Mouse (Mus musculus) macrophage (primary cell): Measurements from ENCODE around the gene Gm8994. TPM values are rescaled to one million over a fixed set of nuclear protein-coding genes. Genes with fewer than 3 reads are reported as not detected.

Source experiments
- H3K27ac ChIP-seq: fragments of 350-480 bp; formaldehyde crosslinking; 2 replicates; pipeline ENCODE4 v1.9.0; 2021
- H3K36me3 ChIP-seq: fragments of 350-480 bp; formaldehyde crosslinking; 2 replicates; pipeline ENCODE4 v1.9.0; 2021; ENCODE audit errors: inconsistent target
- H3K4me3 ChIP-seq: fragments of 350-480 bp; formaldehyde crosslinking; 2 replicates; pipeline ENCODE4 v1.9.0; 2021; ENCODE audit errors: inconsistent target
- H3K79me2 ChIP-seq: fragments of 350-480 bp; formaldehyde crosslinking; 2 replicates; pipeline ENCODE4 v1.9.0; 2021; ENCODE audit errors: inconsistent target
- WGBS: methylation state at CpG from one replicate; pipeline ENCODE4 v1.1.7; 2026; ENCODE audit warnings: inconsistent platforms; ENCODE audit not compliant: missing documents; 5-methylcytosine and 5-hydroxymethylcytosine counted together
- polyA plus RNA-seq: library from polyadenylated mRNA; stranded (reverse); fragments of 250-400 nt; gene quantifications from 3 replicates; pipeline ENCODE4 v1.2.4, GENCODE M21; 2018; ENCODE audit warnings: inconsistent platforms

Gm8994 gene
- polyA plus RNA-seq, 1 experiment from 2014 or later, result not detected

DNA sequence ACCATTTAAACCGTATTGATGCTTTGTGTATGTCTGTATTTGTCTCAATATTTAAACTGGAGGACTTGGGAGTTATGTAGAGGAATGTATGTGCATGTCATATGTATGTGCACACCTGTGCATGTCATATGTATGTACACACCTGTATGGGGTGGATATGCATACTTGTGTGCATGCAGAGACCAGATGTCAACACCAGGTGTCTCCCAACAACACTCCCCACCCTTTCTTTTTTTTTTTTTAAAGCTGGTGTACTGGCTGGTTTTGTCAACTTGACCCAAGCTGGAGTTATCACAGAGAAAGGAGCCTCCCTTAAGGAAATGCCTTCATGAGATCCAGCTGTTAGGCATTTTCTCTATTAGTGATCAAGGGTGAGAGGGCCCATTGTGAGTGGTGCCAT is 13.8 kb downstream of the Gm8994 start:
- no peak overlapping the region for H3K27ac ChIP-seq
- no peaks in the 10 kb centered on the region for H3K36me3 ChIP-seq
- no peak overlapping the region for H3K4me3 ChIP-seq
- no peaks in the 10 kb centered on the region for H3K79me2 ChIP-seq
- WGBS, result 89% methylated on average over 1 of the region's 1 CpGs

- WGBS, result 37% methylated on average over 7 of the region's 7 CpGs
- Histone ChIP-seq H3K79me2 (no peaks in the 10 kb centered on the region), H3K36me3 (no peaks in the 10 kb centered on the region), H3K27ac (no peak overlapping the region), H3K4me3 (no peak overlapping the region)
Observed at GRCm38 (mm10) chr6:136343868-136344267, 16.5 kb downstream of the Gm8994 start.

DNA sequence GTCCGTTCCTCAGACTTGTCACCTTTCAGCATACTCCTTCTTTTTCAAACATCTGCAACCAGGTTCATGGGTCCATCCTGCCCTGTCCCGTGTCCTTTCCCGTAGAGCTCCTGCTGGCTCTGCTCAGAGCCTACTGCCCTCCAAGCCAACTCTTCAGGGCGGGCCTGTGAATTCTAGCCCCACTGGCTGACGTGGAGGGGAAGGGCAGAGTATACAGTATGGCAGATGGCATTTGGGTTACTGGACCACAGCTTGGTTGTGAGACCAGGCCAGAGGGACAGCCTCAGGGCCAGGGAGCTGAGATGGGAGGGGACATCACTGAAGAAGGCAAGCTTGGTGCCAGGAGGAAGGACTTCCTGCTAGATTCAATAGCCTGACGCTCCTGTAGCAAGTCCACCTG is 17.7 kb downstream of the Gm8994 start:
- Histone ChIP-seq H3K36me3 (no peaks in the 10 kb centered on the region), H3K79me2 (no peaks in the 10 kb centered on the region), H3K27ac (no peak overlapping the region), H3K4me3 (no peak overlapping the region)
- 91% methylated on average over 6 of the region's 6 CpGs for WGBS

GRCm38 (mm10) chr6:136345641-136346040 is 18.3 kb downstream of the Gm8994 start:
- Histone ChIP-seq H3K36me3 (no peaks in the 10 kb centered on the region), H3K4me3 (no peak overlapping the region), H3K79me2 (no peaks in the 10 kb centered on the region), H3K27ac (no peak overlapping the region)
- 85% methylated on average over 7 of the region's 7 CpGs for WGBS

- Histone ChIP-seq H3K4me3 (no peak overlapping the region), H3K79me2 (no peaks in the 10 kb centered on the region), H3K36me3 (no peaks in the 10 kb centered on the region), H3K27ac (no peak overlapping the region)
- 69% methylated on average over 5 of the region's 5 CpGs for WGBS
Observed at GRCm38 (mm10) chr6:136347053-136347452, 19.7 kb downstream of the Gm8994 start.

DNA sequence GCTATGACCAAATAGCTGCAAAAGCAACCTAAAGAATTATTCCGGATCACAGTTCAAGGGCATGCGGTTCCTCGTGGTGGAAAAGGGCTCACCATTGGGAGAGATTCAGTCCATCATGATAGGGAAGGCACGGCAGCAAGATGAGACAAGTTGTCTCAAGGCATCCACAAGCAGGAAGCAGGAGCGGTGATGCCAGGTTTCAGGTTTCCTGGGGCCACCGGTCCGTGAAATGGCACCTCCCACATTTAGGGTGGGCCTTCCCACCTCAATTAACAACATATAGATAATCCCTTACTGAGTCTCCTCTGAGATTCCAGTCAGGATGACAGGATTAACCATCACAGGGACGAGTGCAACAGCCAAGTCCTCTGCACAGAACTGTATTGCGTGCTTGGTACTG is 20.3 kb downstream of the Gm8994 start:
- no peaks in the 10 kb centered on the region for H3K79me2 ChIP-seq
- no peak overlapping the region for H3K4me3 ChIP-seq
- WGBS, result 62% methylated on average over 9 of the region's 9 CpGs
- no peak overlapping the region for H3K27ac ChIP-seq
- no peaks in the 10 kb centered on the region for H3K36me3 ChIP-seq

DNA sequence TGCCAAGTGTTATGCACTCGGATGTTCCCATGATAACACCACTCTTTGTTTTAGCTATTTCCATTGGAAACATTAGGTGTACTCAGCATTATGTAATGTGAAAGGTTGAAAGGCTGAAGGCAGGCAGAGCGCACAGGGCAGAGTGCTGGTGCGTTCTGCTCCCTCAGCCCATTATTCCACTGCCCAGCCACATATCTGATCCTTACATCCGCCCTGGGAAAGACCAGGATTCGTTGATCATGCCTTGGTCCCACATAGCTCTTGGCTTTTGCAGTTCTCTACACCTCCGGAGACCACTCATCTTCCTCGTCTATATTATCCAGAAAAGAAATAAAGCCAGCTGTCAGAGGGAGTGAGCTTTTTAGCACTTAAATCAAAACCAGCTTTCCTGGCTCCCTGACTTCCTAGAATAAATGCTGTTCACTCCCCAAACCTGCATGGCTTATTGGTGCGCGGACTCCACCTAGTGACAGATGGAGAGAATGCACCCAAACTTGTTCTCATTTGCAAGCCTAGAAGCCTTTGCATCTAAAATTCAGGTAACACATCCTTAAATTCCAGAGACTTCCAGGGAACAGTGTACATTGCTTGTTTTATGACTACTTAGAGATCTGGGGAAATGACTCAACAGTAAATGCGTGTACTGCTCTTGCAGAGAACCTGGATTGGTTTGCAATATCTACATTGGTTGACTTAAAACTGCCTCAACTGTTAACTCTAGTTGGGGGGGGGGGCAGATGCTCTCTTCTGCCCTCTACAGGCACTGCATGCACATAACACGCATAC is 26.3 kb downstream of the Gm8994 start:
- H3K4me3 ChIP-seq, result no peak overlapping the region
- H3K36me3 ChIP-seq, result no peaks in the 10 kb centered on the region
- H3K79me2 ChIP-seq, result no peaks in the 10 kb centered on the region
- 47% methylated on average over 11 of the region's 11 CpGs for WGBS
- H3K27ac ChIP-seq, result no peak overlapping the region

DNA sequence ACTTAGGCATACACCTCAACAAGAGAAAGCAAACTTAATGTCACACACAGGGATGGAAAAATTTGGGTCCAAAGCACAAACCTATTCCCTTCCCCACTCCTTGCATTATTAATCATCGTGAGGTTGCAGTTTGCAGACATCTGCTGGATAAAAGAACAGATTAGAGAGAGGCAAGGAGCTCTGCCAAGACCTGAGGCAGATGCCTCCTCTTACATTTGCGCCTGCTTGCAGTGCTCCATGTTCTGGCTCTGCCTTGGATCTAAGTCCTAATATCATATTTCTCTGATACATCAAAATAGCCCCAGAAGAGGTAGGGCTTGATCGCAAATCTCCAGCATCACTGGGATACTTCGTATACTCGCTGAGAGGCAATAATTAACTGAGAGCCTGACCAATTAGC is 31.1 kb downstream of the Gm8994 start:
- no peaks in the 10 kb centered on the region for H3K79me2 ChIP-seq
- 84% methylated on average over 5 of the region's 5 CpGs for WGBS
- no peak overlapping the region for H3K4me3 ChIP-seq
- no peaks in the 10 kb centered on the region for H3K36me3 ChIP-seq
- H3K27ac ChIP-seq, result no peak overlapping the region

DNA sequence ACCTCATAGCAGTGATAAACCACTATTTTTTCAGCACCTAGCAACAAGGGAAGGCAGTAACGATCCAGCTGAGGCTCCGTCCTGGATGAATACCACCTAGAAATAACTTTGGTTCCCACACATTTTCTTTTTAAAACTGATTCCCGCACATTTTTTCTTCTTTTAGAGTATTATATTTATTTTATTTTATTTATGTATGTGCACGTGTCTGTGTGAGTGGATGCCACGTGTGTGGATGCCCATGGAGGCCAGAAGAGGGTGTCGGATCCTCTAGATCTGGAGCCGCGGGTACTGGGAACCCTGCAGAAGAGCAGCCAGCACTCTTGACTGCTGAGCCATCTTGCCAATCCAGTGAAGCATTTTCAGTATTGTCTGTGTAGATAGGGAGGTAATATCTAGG is 36.0 kb downstream of the Gm8994 start:
- Histone ChIP-seq H3K27ac (no peak overlapping the region), H3K79me2 (no peaks in the 10 kb centered on the region), H3K36me3 (no peaks in the 10 kb centered on the region), H3K4me3 (no peak overlapping the region)
- 90% methylated on average over 8 of the region's 8 CpGs for WGBS

GRCm38 (mm10) chr6:136364008-136364407 is 36.7 kb downstream of the Gm8994 start:
- H3K36me3 ChIP-seq, result no peaks in the 10 kb centered on the region
- no peak overlapping the region for H3K27ac ChIP-seq
- 79% methylated on average over 4 of the region's 4 CpGs for WGBS
- H3K4me3 ChIP-seq, result no peak overlapping the region
- no peaks in the 10 kb centered on the region for H3K79me2 ChIP-seq

DNA sequence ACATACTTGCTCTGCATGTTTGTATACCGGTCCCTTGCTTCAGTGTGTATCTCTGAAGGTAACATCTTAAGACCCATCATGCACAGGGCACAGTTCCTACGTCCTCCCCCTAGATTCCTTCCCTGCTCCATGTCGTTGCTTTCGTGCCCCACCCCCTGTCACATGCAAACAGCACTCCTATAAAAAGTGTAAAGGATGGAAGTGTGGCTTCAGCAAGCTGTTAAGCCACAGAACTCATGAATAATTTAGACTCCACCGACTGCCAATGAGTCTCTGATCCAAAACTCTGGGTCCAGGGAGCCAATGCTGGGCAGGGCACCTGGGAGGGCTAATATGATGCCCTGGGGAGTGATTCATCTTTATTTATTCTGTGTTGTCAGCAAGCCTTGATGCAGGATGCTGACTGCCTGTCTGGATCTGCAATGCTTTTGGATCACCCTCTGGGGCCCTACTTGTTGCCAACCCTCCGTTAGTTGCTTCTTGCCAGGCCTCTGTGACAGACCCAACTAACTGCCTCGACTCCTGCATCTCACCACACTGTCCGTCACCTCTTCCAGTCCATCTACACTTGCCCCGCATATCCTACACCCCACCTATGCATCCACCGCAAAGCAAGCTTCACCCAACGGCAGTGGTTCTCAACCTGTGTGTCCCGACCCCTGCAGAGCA is 37.2 kb downstream of the Gm8994 start:
- Histone ChIP-seq H3K36me3 (no peaks in the 10 kb centered on the region), H3K4me3 (no peak overlapping the region), H3K79me2 (no peaks in the 10 kb centered on the region), H3K27ac (no peak overlapping the region)
- 81% methylated on average over 12 of the region's 12 CpGs for WGBS

DNA sequence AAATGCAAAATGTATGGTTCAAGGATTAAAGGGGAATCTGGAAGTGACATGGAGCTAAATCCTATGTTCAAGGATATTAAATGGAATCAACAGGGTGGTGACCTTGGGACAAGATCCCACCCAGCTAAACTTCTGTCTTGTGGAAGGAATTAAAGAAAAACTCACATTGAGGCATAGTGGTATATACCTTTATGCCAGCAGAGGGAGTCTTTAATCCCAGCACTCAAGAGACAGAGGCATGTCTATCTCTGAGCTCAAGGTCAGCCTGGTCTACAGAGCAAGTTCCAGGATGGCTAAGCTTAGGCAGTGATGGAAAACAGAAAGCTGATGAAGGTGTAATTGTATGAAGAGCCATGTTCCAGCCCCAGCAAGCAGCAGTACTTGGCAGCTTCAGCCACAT is 48.8 kb downstream of the Gm8994 start:
- Histone ChIP-seq H3K36me3 (no peaks in the 10 kb centered on the region), H3K27ac (no peak overlapping the region), H3K79me2 (no peaks in the 10 kb centered on the region), H3K4me3 (no peak overlapping the region)

Other genes with a start within 250 kb of the Gm8994 start
- gene Grin2b, start 154.0 kb upstream of the Gm8994 start, polyA plus RNA-seq, result not detected in 3 replicates
- gene E330021D16Rik, start 88.0 kb downstream of the Gm8994 start, polyA plus RNA-seq, result not detected in 3 replicates
- gene Atf7ip, start 178.6 kb downstream of the Gm8994 start, polyA plus RNA-seq, result 12.0 to 34.6 TPM (median 17.1 TPM) in 3 replicates